Mouse (Mus musculus) MEL (cell line): ENCODE measurements around the gene Casp1. TPM values are rescaled to one million over a fixed set of nuclear protein-coding genes. Genes with fewer than 3 reads are reported as not detected.

Experiments
- DNase-seq: peaks from one replicate; pipeline ENCODE4 v3.0.0; 2011; ENCODE audit warnings: low read depth, low spot score
- H3K27ac ChIP-seq: 2 replicates; pipeline ENCODE4 v1.5.1; 2012; ENCODE audit warnings: low read depth, mild to moderate bottlenecking, control low read depth, low read length, moderate library complexity; ENCODE audit not compliant: control insufficient read depth
- H3K27me3 ChIP-seq, 2 experiments: fragments of 150-350 bp in 1 of 2; sonication (generic) in 1 of 2; 2 replicates each; pipeline ENCODE4 v1.6.1; 2012; ENCODE audit warnings: low read length in 2 of 2, mild to moderate bottlenecking in 2 of 2, improper control_type of control experiment in 1 of 2, moderate library complexity in 1 of 2; ENCODE audit not compliant: insufficient read depth in 2 of 2, control insufficient read depth in 1 of 2
- H3K36me3 ChIP-seq, 2 experiments: 2 replicates each; pipeline ENCODE4 v1.6.1; 2012 to 2014; ENCODE audit warnings: low read length in 2 of 2, improper control_type of control experiment in 1 of 2, inconsistent platforms in 1 of 2, mild to moderate bottlenecking in 1 of 2; ENCODE audit not compliant: insufficient read depth in 2 of 2, control insufficient read depth in 1 of 2
- H3K4me1 ChIP-seq, 2 experiments: fragments of 150-350 bp in 1 of 2; sonication (generic) in 1 of 2; 2 replicates each; pipeline ENCODE4 v1.6.1; 2012; ENCODE audit warnings: low read length in 2 of 2, improper control_type of control experiment in 1 of 2, mild to moderate bottlenecking in 1 of 2; ENCODE audit not compliant: insufficient read depth in 2 of 2, control insufficient read depth in 1 of 2
- H3K4me3 ChIP-seq, 2 experiments: fragments of 150-350 bp in 1 of 2; sonication (generic) in 1 of 2; 2 replicates each; pipeline ENCODE4 v1.5.1; 2012; ENCODE audit warnings: low read depth in 2 of 2, low read length in 2 of 2, mild to moderate bottlenecking in 2 of 2, moderate library complexity in 2 of 2, control low read depth in 1 of 2, improper control_type of control experiment in 1 of 2; ENCODE audit not compliant: control insufficient read depth in 1 of 2, insufficient read depth in 1 of 2
- H3K79me2 ChIP-seq: 2 replicates; pipeline ENCODE4 v1.6.1; 2012; ENCODE audit warnings: mild to moderate bottlenecking, low read length, moderate library complexity; ENCODE audit not compliant: control insufficient read depth, poor library complexity, insufficient read depth
- H3K9ac ChIP-seq: 2 replicates; pipeline ENCODE4 v1.6.1; 2012; ENCODE audit warnings: low read depth, mild to moderate bottlenecking, control low read depth, low read length, moderate library complexity; ENCODE audit not compliant: control insufficient read depth, poor library complexity, severe bottlenecking
- H3K9me3 ChIP-seq: fragments of 150-350 bp; sonication (generic); replicated peaks from 2 replicates; pipeline ENCODE4 v1.6.1; 2012; ENCODE audit warnings: mild to moderate bottlenecking, low read length, improper control_type of control experiment, moderate library complexity; ENCODE audit not compliant: insufficient read depth
- BHLHE40 ChIP-seq: IDR thresholded peaks from 2 replicates; pipeline ENCODE4 v1.6.1; 2012; ENCODE audit warnings: low read depth, mild to moderate bottlenecking, inconsistent platforms, low read length, improper control_type of control experiment, borderline replicate concordance
- CHD2 ChIP-seq: IDR thresholded peaks from 2 replicates; pipeline ENCODE4 v1.6.1; 2011; ENCODE audit warnings: low read length, improper control_type of control experiment
- CTCF ChIP-seq, 3 experiments: IDR thresholded peaks in 2 of 3; conservative IDR thresholded peaks in 1 of 3; 2 replicates each; pipeline ENCODE4 v1.5.1; 2011 to 2012; ENCODE audit warnings: low read length in 3 of 3, low read depth in 2 of 3, mild to moderate bottlenecking in 2 of 3, improper control_type of control experiment in 1 of 3, inconsistent platforms in 1 of 3, mixed read lengths in 1 of 3, moderate library complexity in 1 of 3; ENCODE audit not compliant: control insufficient read depth in 1 of 3, insufficient read depth in 1 of 3, poor library complexity in 1 of 3, severe bottlenecking in 1 of 3
- E2F4 ChIP-seq: IDR thresholded peaks from 2 replicates; pipeline ENCODE4 v1.6.1; 2011; ENCODE audit warnings: low read depth, low read length, improper control_type of control experiment, borderline replicate concordance
- ELF1 ChIP-seq: IDR thresholded peaks from 2 replicates; pipeline ENCODE4 v1.6.1; 2014; ENCODE audit warnings: low read depth, mild to moderate bottlenecking, inconsistent platforms, low read length, improper control_type of control experiment, moderate library complexity
- ETS1 ChIP-seq: IDR thresholded peaks from 2 replicates; pipeline ENCODE4 v1.6.1; 2012; ENCODE audit warnings: low read depth, mild to moderate bottlenecking, inconsistent platforms, low read length, improper control_type of control experiment, moderate library complexity
- GABPA ChIP-seq: IDR thresholded peaks from 2 replicates; pipeline ENCODE4 v1.6.1; 2012; ENCODE audit warnings: low read depth, mild to moderate bottlenecking, inconsistent platforms, low read length, improper control_type of control experiment, moderate library complexity
- JUND ChIP-seq: IDR thresholded peaks from 2 replicates; pipeline ENCODE4 v1.6.1; 2011; ENCODE audit warnings: low read depth, mild to moderate bottlenecking, improper control_type of control experiment, low read length
- MAFK ChIP-seq: IDR thresholded peaks from 2 replicates; pipeline ENCODE4 v1.6.1; 2011; ENCODE audit warnings: low read depth, mild to moderate bottlenecking, low read length, improper control_type of control experiment, borderline replicate concordance
- MYC ChIP-seq: IDR thresholded peaks from 2 replicates; pipeline ENCODE4 v1.6.1; 2011; ENCODE audit warnings: low read depth, mild to moderate bottlenecking, low read length, improper control_type of control experiment, moderate library complexity
- POLR2A ChIP-seq, 2 experiments: IDR thresholded peaks; 2 replicates each; pipeline ENCODE4 v1.6.1; 2011 to 2012; ENCODE audit warnings: low read length in 2 of 2, mild to moderate bottlenecking in 2 of 2, control low read depth in 1 of 2, improper control_type of control experiment in 1 of 2, low read depth in 1 of 2, moderate library complexity in 1 of 2; ENCODE audit not compliant: control insufficient read depth in 1 of 2, insufficient read depth in 1 of 2, poor library complexity in 1 of 2
- POLR2AphosphoS2 ChIP-seq: IDR thresholded peaks from 2 replicates; pipeline ENCODE4 v1.6.1; 2011; ENCODE audit warnings: low read length, improper control_type of control experiment
- POLR2AphosphoS5 ChIP-seq: IDR thresholded peaks from 2 replicates; pipeline ENCODE4 v1.6.1; 2012; ENCODE audit warnings: low read depth, borderline replicate concordance, mild to moderate bottlenecking, inconsistent platforms, low read length, moderate library complexity, mixed read lengths
- RAD21 ChIP-seq: IDR thresholded peaks from 2 replicates; pipeline ENCODE4 v1.6.1; 2011; ENCODE audit warnings: mild to moderate bottlenecking, low read depth, low read length, improper control_type of control experiment
- RCOR1 ChIP-seq: IDR thresholded peaks from 2 replicates; pipeline ENCODE4 v1.6.1; 2012; ENCODE audit warnings: low read depth, mild to moderate bottlenecking, inconsistent platforms, low read length, improper control_type of control experiment
- SIN3A ChIP-seq: IDR thresholded peaks from 2 replicates; pipeline ENCODE4 v1.6.1; 2012; ENCODE audit warnings: low read length, improper control_type of control experiment, inconsistent platforms
- SMC3 ChIP-seq: IDR thresholded peaks from 2 replicates; pipeline ENCODE4 v1.6.1; 2011; ENCODE audit warnings: low read depth, low read length, improper control_type of control experiment
- TAL1 ChIP-seq: IDR thresholded peaks from 2 replicates; pipeline ENCODE4 v1.6.1; 2012; ENCODE audit warnings: mild to moderate bottlenecking, inconsistent platforms, low read length, moderate library complexity, mixed read lengths
- TBP ChIP-seq: IDR thresholded peaks from 2 replicates; pipeline ENCODE4 v1.8.0; 2011; ENCODE audit warnings: low read depth, low read length, improper control_type of control experiment
- TCF12 ChIP-seq: IDR thresholded peaks from 2 replicates; pipeline ENCODE4 v1.6.1; 2014; ENCODE audit warnings: low read depth, mild to moderate bottlenecking, inconsistent platforms, low read length, improper control_type of control experiment, moderate library complexity
- USF1 ChIP-seq: IDR thresholded peaks from 2 replicates; pipeline ENCODE4 v1.6.1; 2014; ENCODE audit warnings: low read depth, mild to moderate bottlenecking, inconsistent platforms, low read length, improper control_type of control experiment, moderate library complexity
- ZMIZ1 ChIP-seq: IDR thresholded peaks from 2 replicates; pipeline ENCODE4 v1.6.1; 2012; ENCODE audit warnings: low read depth, mild to moderate bottlenecking, inconsistent platforms, low read length, improper control_type of control experiment, moderate library complexity
- ZNF384 ChIP-seq: IDR thresholded peaks from 2 replicates; pipeline ENCODE4 v1.6.1; 2012; ENCODE audit warnings: low read depth, mild to moderate bottlenecking, inconsistent platforms, low read length, improper control_type of control experiment
- polyA plus RNA-seq, 2 experiments: library from polyadenylated mRNA; stranded (reverse) in 1 of 2; unstranded in 1 of 2; fragments of >175 nt in 1 of 2; fragments of >200 nt in 1 of 2; gene quantifications; 2 replicates each; pipeline versions ENCODE4 v1.2.1 to v1.2.4; 2012; ENCODE audit warnings: low replicate concordance in 2 of 2, low read depth in 1 of 2; ENCODE audit not compliant: insufficient read length in 2 of 2, insufficient read depth in 1 of 2, missing spikeins in 1 of 2
- total RNA-seq: library from RNA; depleted of rRNA; stranded (reverse); fragments of 300-350 nt; gene quantifications from 2 replicates; pipeline ENCODE4 v1.2.3, GENCODE M21; 2012

Gene Casp1
- total and polyA plus RNA-seq, 3 experiments, result 0.17 to 0.73 TPM; not detected in 1

DNA sequence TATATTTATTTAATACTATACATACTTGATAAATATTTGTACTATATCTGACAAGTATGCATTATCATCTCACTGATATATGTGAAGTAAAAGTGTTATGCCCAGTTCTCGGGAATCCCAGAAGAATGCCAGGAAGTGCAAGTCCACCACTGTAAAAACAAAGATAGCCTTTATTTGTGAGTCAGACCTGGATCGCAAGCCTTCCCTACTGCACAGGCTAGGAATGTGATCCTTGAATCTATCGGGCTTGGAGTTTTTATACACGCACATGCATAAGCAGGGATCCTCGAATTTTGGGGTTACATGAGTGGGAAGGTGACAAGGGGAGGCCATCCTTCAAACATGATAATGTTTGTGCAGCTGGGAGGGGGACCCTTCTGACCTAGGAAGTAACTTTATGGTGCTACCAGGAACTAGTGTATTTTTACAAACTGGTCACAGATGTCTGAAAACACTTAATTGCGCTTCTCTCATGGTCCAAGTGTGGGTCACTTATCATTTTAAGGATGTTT, 26.9 kb upstream of the Casp1 start:
- no peak overlapping the region for H3K27ac ChIP-seq
- no peak overlapping the region for H3K9ac ChIP-seq
- H3K27me3 ChIP-seq, result no peaks in the 10 kb centered on the region
- TF ChIP-seq USF1 (no peak), TAL1 (no peak), ZNF384 (no peak), POLR2AphosphoS2 (no peak)
- H3K79me2 ChIP-seq, result no peaks in the 10 kb centered on the region
- DNase-seq, result no peak
- no peak overlapping the region for H3K4me3 ChIP-seq
- H3K4me1 ChIP-seq, result no peaks in the 10 kb centered on the region
- no peaks in the 10 kb centered on the region for H3K36me3 ChIP-seq
- H3K9me3 ChIP-seq, result no peaks in the 10 kb centered on the region

DNA sequence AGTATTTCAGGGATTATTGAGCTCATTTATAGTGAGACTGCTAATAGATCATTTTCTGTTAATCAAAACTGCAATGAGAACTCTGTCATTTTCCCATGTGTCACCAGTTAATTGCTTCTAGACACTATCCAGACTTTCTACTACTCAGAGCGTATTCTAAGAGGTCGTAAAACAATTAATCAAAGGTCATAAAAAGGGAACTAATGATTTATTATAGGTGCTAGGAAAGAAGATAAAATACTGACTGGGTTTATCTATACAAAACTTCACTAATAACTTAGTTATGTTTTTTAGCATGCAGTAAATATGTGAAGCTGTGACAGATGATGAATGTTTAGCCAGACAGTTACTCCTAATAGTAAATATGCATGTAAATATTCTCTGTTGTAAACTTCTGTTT, 12.2 kb upstream of the Casp1 start:
- TF ChIP-seq MYC (no peak), GABPA (no peak), ELF1 (no peak), TBP (no peak), MAFK (no peak), POLR2A (IDR thresholded peaks at IDR 0.05; ENCODE audit: control insufficient read depth in 1 of 2, insufficient read depth in 1 of 2, low read depth in 1 of 2, low read length in 2 of 2, poor library complexity in 1 of 2) (no peak), CTCF (IDR thresholded peaks at IDR 0.05 in 2 of 3, conservative IDR thresholded peaks at IDR 0.05 in 1 of 3; ENCODE audit: control insufficient read depth in 1 of 3, insufficient read depth in 1 of 3, low read depth in 2 of 3, low read length in 3 of 3, poor library complexity in 1 of 3, severe bottlenecking in 1 of 3) (no peak), TCF12 (no peak), SMC3 (no peak)
- no peak for DNase-seq
- H3K36me3 ChIP-seq, result no peaks in the 10 kb centered on the region

DNA sequence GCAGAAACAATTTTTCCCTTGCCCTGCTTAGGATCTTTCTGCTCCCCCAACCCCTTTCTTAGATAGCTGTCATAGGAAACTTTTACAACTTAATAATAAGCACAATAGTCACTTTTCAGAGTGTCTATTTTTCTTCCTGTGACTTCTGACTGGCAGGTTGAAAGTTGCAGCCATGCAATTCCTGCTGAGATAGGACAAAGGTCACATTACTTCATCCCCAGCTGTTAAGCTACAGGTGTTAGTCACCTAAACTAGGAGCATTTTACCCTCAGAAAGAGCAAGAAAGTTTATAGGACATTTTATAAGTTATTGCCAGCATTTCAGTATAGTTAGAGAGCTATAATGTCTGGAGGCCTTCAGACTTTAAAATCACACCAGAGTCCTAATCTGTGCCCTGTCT, 11.7 kb upstream of the Casp1 start:
- no peak for DNase-seq
- Histone ChIP-seq H3K36me3 (no peaks in the 10 kb centered on the region), H3K27ac (no peak overlapping the region), H3K79me2 (no peaks in the 10 kb centered on the region), H3K9me3 (no peaks in the 10 kb centered on the region), H3K4me3 (no peak overlapping the region), H3K27me3 (no peaks in the 10 kb centered on the region), H3K9ac (no peak overlapping the region), H3K4me1 (no peaks in the 10 kb centered on the region)
- TF ChIP-seq JUND (no peak), POLR2AphosphoS5 (no peak), E2F4 (no peak), CHD2 (no peak), TAL1 (no peak), RCOR1 (no peak), SIN3A (no peak), ZMIZ1 (no peak), MAFK (no peak), ETS1 (no peak), RAD21 (no peak), MYC (no peak), BHLHE40 (no peak), ZNF384 (no peak), SMC3 (no peak)

More for the DNA sequence above, 12.2 kb upstream of the Casp1 start:
- Histone ChIP-seq H3K4me3 (no peak overlapping the region), H3K4me1 (no peaks in the 10 kb centered on the region), H3K27me3 (no peaks in the 10 kb centered on the region), H3K9ac (no peak overlapping the region), H3K27ac (no peak overlapping the region), H3K79me2 (no peaks in the 10 kb centered on the region), H3K9me3 (no peaks in the 10 kb centered on the region)
